Mouse (Mus musculus) CH12.LX (cell line): ENCODE data around the gene Lrch1.

Experiments used
- CHD2 ChIP-seq: IDR thresholded peaks from 2 replicates; pipeline ENCODE4 v1.6.1; 2011; ENCODE audit warnings: low read length, improper control_type of control experiment
- CTCF ChIP-seq, 2 experiments: IDR thresholded peaks in 1 of 2; conservative IDR thresholded peaks in 1 of 2; 2 replicates each; pipeline ENCODE4 v1.5.1; 2011 to 2012; ENCODE audit warnings: low read depth in 2 of 2, low read length in 2 of 2, improper control_type of control experiment in 1 of 2, inconsistent platforms in 1 of 2, mild to moderate bottlenecking in 1 of 2, moderate library complexity in 1 of 2
- E2F4 ChIP-seq: IDR thresholded peaks from 2 replicates; pipeline ENCODE4 v1.6.1; 2011; ENCODE audit warnings: low read depth, low read length, improper control_type of control experiment; ENCODE audit not compliant: insufficient replicate concordance
- EP300 ChIP-seq: IDR thresholded peaks from 2 replicates; pipeline ENCODE4 v1.6.1; 2011; ENCODE audit warnings: low read length, improper control_type of control experiment
- ETS1 ChIP-seq: conservative IDR thresholded peaks from 2 replicates; pipeline ENCODE4 v1.6.1; 2012; ENCODE audit warnings: low read depth, mild to moderate bottlenecking, inconsistent platforms, low read length, improper control_type of control experiment, moderate library complexity
- HCFC1 ChIP-seq: IDR thresholded peaks from 2 replicates; pipeline ENCODE4 v1.6.1; 2012; ENCODE audit warnings: low read depth, mild to moderate bottlenecking, inconsistent platforms, low read length, improper control_type of control experiment
- MAX ChIP-seq: IDR thresholded peaks from 2 replicates; pipeline ENCODE4 v1.6.1; 2011; ENCODE audit warnings: low read length, improper control_type of control experiment
- MYC ChIP-seq: IDR thresholded peaks from 2 replicates; pipeline ENCODE4 v1.6.1; 2011; ENCODE audit warnings: low read depth, mild to moderate bottlenecking, improper control_type of control experiment, low read length
- POLR2A ChIP-seq: IDR thresholded peaks from 2 replicates; pipeline ENCODE4 v1.6.1; 2011; ENCODE audit warnings: low read depth, mild to moderate bottlenecking, improper control_type of control experiment, low read length
- SMC3 ChIP-seq: IDR thresholded peaks from 2 replicates; pipeline ENCODE4 v1.6.1; 2011; ENCODE audit warnings: low read depth, low read length, improper control_type of control experiment
- UBTF ChIP-seq: IDR thresholded peaks from 2 replicates; pipeline ENCODE4 v1.6.1; 2012; ENCODE audit warnings: low read depth, mild to moderate bottlenecking, inconsistent platforms, low read length, improper control_type of control experiment, moderate library complexity
- USF1 ChIP-seq: IDR thresholded peaks from 2 replicates; pipeline ENCODE4 v1.6.1; 2014; ENCODE audit warnings: low read depth, mild to moderate bottlenecking, inconsistent platforms, low read length, improper control_type of control experiment

- TF ChIP-seq EP300: no peak
- TF ChIP-seq CTCF (conservative IDR thresholded peaks at IDR 0.05 in 1 of 2, IDR thresholded peaks at IDR 0.05 in 1 of 2; ENCODE audit: low read depth in 2 of 2, low read length in 2 of 2): no peak
- TF ChIP-seq MYC: no peak
- TF ChIP-seq SMC3: no peak
- TF ChIP-seq ETS1: no peak
- TF ChIP-seq USF1: no peak
- no peak for TF ChIP-seq CHD2
- TF ChIP-seq POLR2A: no peak
- TF ChIP-seq HCFC1: no peak
- TF ChIP-seq E2F4: no peak
- TF ChIP-seq UBTF: no peak
- TF ChIP-seq MAX: no peak
Observed at GRCm38 (mm10) chr14:74941591-74941990, 6.1 kb downstream of the Lrch1 start.
